Mouse (Mus musculus) left cerebral cortex, adult 2 months (tissue): ENCODE results near the gene Macf1. TPM values are rescaled to one million over a fixed set of nuclear protein-coding genes. Genes with fewer than 3 reads are reported as not detected.

ENCODE experiments used
- DNase-seq, 2 experiments: peaks; one replicate each; pipeline ENCODE4 v3.0.0; 2021 to 2022; ENCODE audit warnings: low spot score in 2 of 2, mixed read lengths in 1 of 2; ENCODE audit errors: extremely low spot score in 1 of 2
- H3K27ac ChIP-seq: fragments of 200-600 bp; 2 replicates; pipeline ENCODE4 v1.8.1; 2022
- H3K4me3 ChIP-seq: fragments of 200-600 bp; 2 replicates; pipeline ENCODE4 v1.8.1; 2022
- CTCF ChIP-seq: fragments of 200-600 bp; IDR thresholded peaks from 2 replicates; pipeline ENCODE4 v1.8.1; 2022; ENCODE audit warnings: antibody characterized with exemption, mild to moderate bottlenecking, moderate library complexity
- intact Hi-C: fragments of 180-260 bp; cut with DNase I; formaldehyde crosslinking; loops from one replicate; pipeline ENCODE4 v1.15.1; 2025
- total RNA-seq, 2 experiments: library from RNA; stranded (reverse); gene quantifications; 2 replicates each; pipeline ENCODE4 v1.2.3; 2021

Macf1 gene
- total RNA-seq, 2 experiments from 2014 or later = 242 to 255 TPM

GRCm38 (mm10) chr4:123404056-123404455, 280.1 kb downstream of the Macf1 start:
- H3K4me3 ChIP-seq = no peak overlapping the region
- H3K27ac ChIP-seq = no peak overlapping the region
- intact Hi-C loops = no loop called here
- no peak for DNase-seq
- TF ChIP-seq CTCF = no peak

- intact Hi-C loops = no loop called here
- no peak overlapping the region for H3K27ac ChIP-seq
Observed at GRCm38 (mm10) chr4:123402244-123402643, 281.9 kb downstream of the Macf1 start.

GRCm38 (mm10) chr4:123401265-123401664, 282.9 kb downstream of the Macf1 start:
- Histone ChIP-seq H3K27ac (no peak overlapping the region), H3K4me3 (no peak overlapping the region)
- intact Hi-C loops = no loop called here
- DNase-seq = no peak
- TF ChIP-seq CTCF = no peak

More at GRCm38 (mm10) chr4:123402244-123402643, 281.9 kb downstream of the Macf1 start:
- H3K4me3 ChIP-seq = no peak overlapping the region
- TF ChIP-seq CTCF = no peak
- no peak for DNase-seq

GRCm38 (mm10) chr4:123397643-123398434, 286.3 kb downstream of the Macf1 start:
- TF ChIP-seq CTCF = no peak
- DNase-seq = no peak
- H3K27ac ChIP-seq = no peak overlapping the region
- intact Hi-C loops = no loop called here
- H3K4me3 ChIP-seq = no peak overlapping the region

GRCm38 (mm10) chr4:123397049-123397448, 287.1 kb downstream of the Macf1 start:
- Histone ChIP-seq H3K27ac (no peak overlapping the region), H3K4me3 (no peak overlapping the region)
- TF ChIP-seq CTCF = no peak
- intact Hi-C loops = no loop called here
- no peak for DNase-seq

GRCm38 (mm10) chr4:123395435-123396000, 288.6 kb downstream of the Macf1 start:
- no peak for DNase-seq
- intact Hi-C loops = no loop called here
- Histone ChIP-seq H3K4me3 (no peak overlapping the region), H3K27ac (no peak overlapping the region)
- peak; percentile 20 for TF ChIP-seq CTCF

GRCm38 (mm10) chr4:123394878-123395277, 289.3 kb downstream of the Macf1 start:
- no peak for TF ChIP-seq CTCF
- DNase-seq = no peak
- no peak overlapping the region for H3K27ac ChIP-seq
- H3K4me3 ChIP-seq = no peak overlapping the region
- intact Hi-C loops = no loop called here

- no peak for TF ChIP-seq CTCF
- no peak overlapping the region for H3K4me3 ChIP-seq
- intact Hi-C loops = no loop called here
Observed at GRCm38 (mm10) chr4:123394269-123394668, 289.9 kb downstream of the Macf1 start.

GRCm38 (mm10) chr4:123393004-123393403, 291.2 kb downstream of the Macf1 start:
- no peak for DNase-seq
- no peak for TF ChIP-seq CTCF
- intact Hi-C loops = no loop called here
- no peak overlapping the region for H3K4me3 ChIP-seq
- no peak overlapping the region for H3K27ac ChIP-seq

More at GRCm38 (mm10) chr4:123394269-123394668, 289.9 kb downstream of the Macf1 start:
- DNase-seq = no peak
- H3K27ac ChIP-seq = 0 out of 2 replicates have a peak overlapping the region, but pooled peaks have one; percentile 3

GRCm38 (mm10) chr4:123392187-123392586, 292.0 kb downstream of the Macf1 start:
- no peak overlapping the region for H3K4me3 ChIP-seq
- intact Hi-C loops = no loop called here
- H3K27ac ChIP-seq = no peak overlapping the region
- DNase-seq = no peak
- TF ChIP-seq CTCF = peak; percentile 50

- DNase-seq = no peak
- intact Hi-C loops = no loop called here
- Histone ChIP-seq H3K27ac (peak overlapping the region; percentile 7; the same call in 1 of the 2 replicates), H3K4me3 (no peak overlapping the region)
- no peak for TF ChIP-seq CTCF
Observed at GRCm38 (mm10) chr4:123385028-123385427, 299.1 kb downstream of the Macf1 start.

- H3K4me3 ChIP-seq = no peak overlapping the region
- DNase-seq = peak; percentile 59 to 67
- no peak for TF ChIP-seq CTCF
- H3K27ac ChIP-seq = no peak overlapping the region
- intact Hi-C loops = loop anchor here (2.0 kb wide), 1 partner anchor 30 kb away; no protein-coding TSS in a partner anchor
Observed at GRCm38 (mm10) chr4:123383173-123383572, 301.0 kb downstream of the Macf1 start.
